Comparison of ENCODE assay signal across 9 mouse cellular contexts in genomic region chr11:118368330-118368729, GRCm38 (mm10). TPM values are rescaled to one million over a fixed set of nuclear protein-coding genes. Genes with fewer than 3 reads are reported as not detected.
DNase-seq lines count a peak whose midpoint lies in the region; ATAC-seq and TF ChIP-seq lines count a peak whose summit lies in the region.
"Had no signal": no experiment of that assay in that cellular context is flagged by ENCODE, and none has a peak within 500 bp of the region (broad histone marks: within the 10 kb centered on the region; RNA-seq: fewer than 3 reads in every experiment).

No protein-coding gene starts in this region.

- TF ChIP-seq CTCF in ES-Bruce4 (IDR thresholded peaks at IDR 0.05; ENCODE audit: low read depth, low read length), result peak; percentile 26
- peak; percentile 26; the same call in 1 of the 2 replicates for TF ChIP-seq CTCF in bone marrow, adult 2 months (IDR thresholded peaks at IDR 0.05; ENCODE audit: control insufficient read depth, insufficient read depth, low read length)

- peak; percentile 42; the same call in 1 of the 2 replicates for ATAC-seq in neutrophil, adult 5-6 weeks (ENCODE audit: extremely low read depth, insufficient number of reproducible peaks, low FRiP score, poor library complexity, severe bottlenecking)
- ATAC-seq in hindbrain, embryonic 12.5 days (ENCODE audit: low FRiP score), result no peak

- H3K27ac ChIP-seq in ES-Bruce4 (ENCODE audit: insufficient read depth, low read length), result no peak overlapping the region
- no peak overlapping the region for H3K27ac ChIP-seq in bone marrow, adult 2 months (ENCODE audit: control insufficient read depth, insufficient read depth, low read depth, low read length, poor library complexity)
- H3K27ac ChIP-seq in hindbrain, embryonic 12.5 days, result no peak overlapping the region

- no peaks in the 10 kb centered on the region for H3K4me1 ChIP-seq in ES-Bruce4 (ENCODE audit: control insufficient read depth, insufficient read depth, low read length)
- no peaks in the 10 kb centered on the region; the same call in none of the 2 replicates for H3K4me1 ChIP-seq in bone marrow, adult 2 months (ENCODE audit: control insufficient read depth, insufficient read depth, low read length)
- H3K4me1 ChIP-seq in hindbrain, embryonic 12.5 days, result peaks cover 4% of the 10 kb centered on the region

- no peak for TF ChIP-seq POLR2A in ES-Bruce4 (IDR thresholded peaks at IDR 0.05; ENCODE audit: insufficient read depth, low read length)
- no peak for TF ChIP-seq POLR2A in bone marrow, adult 2 months (IDR thresholded peaks at IDR 0.05; ENCODE audit: borderline replicate concordance, control insufficient read depth, low read depth, low read length)

- no peaks in the 10 kb centered on the region for H3K36me3 ChIP-seq in ES-Bruce4 (ENCODE audit: control insufficient read depth, insufficient read depth, low read length, poor library complexity, severe bottlenecking)
- H3K36me3 ChIP-seq in hindbrain, embryonic 12.5 days, result no peaks in the 10 kb centered on the region

- no peak overlapping the region for H3K9ac ChIP-seq in ES-Bruce4 (ENCODE audit: low read depth, poor library complexity, severe bottlenecking)
- H3K9ac ChIP-seq in hindbrain, embryonic 12.5 days, result no peak overlapping the region

- WGBS in bone marrow, adult 2 months, result 65% methylated on average over 3 of the region's 3 CpGs
- WGBS in hindbrain, embryonic 12.5 days, result 59% methylated on average over 3 of the region's 3 CpGs

- DNase-seq in layer of hippocampus, adult 9-11 months, result peak; percentile 6
- no peak for DNase-seq in layer of hippocampus, adult 18-20 months (ENCODE audit: low spot score in 2 of 2)
- no peak for DNase-seq in heart, adult 18-20 months

- no peak overlapping the region for H3K4me2 ChIP-seq in hindbrain, embryonic 12.5 days (replicated peaks)

- no peaks in the 10 kb centered on the region for H3K27me3 ChIP-seq in ES-Bruce4 (ENCODE audit: control insufficient read depth, insufficient read depth, low read length, poor library complexity, severe bottlenecking)
- H3K27me3 ChIP-seq in hindbrain, embryonic 12.5 days, result no peaks in the 10 kb centered on the region

- no peaks in the 10 kb centered on the region for H3K9me3 ChIP-seq in ES-Bruce4 (replicated peaks; ENCODE audit: control insufficient read depth, insufficient read depth, low read length, poor library complexity, severe bottlenecking)
- no peaks in the 10 kb centered on the region for H3K9me3 ChIP-seq in hindbrain, embryonic 12.5 days (replicated peaks)

- no peak for TF ChIP-seq EP300 in ES-Bruce4 (IDR thresholded peaks at IDR 0.05; ENCODE audit: insufficient read depth, low read depth, low read length)

- no peak overlapping the region for H3K4me3 ChIP-seq in ES-Bruce4 (ENCODE audit: low read depth, low read length)
- H3K4me3 ChIP-seq in bone marrow, adult 2 months (replicated peaks; ENCODE audit: control insufficient read depth, low read depth, low read length), result no peak overlapping the region
- no peak overlapping the region for H3K4me3 ChIP-seq in hindbrain, embryonic 12.5 days

RNA-seq across cellular contexts. Expression of gene Timp2, which starts 12.8 kb away (rescaled TPM):
- total RNA-seq in layer of hippocampus, adult 18-20 months (2021), result 100 to 1,000 TPM; 201 to 256 TPM
- polyA plus RNA-seq in ES-Bruce4 (2011; ENCODE audit: insufficient read depth, insufficient read length, low read depth, missing spikeins), result 19.4 and 23.6 TPM in 2 replicates
- polyA plus RNA-seq in bone marrow, adult 2 months (2011; ENCODE audit: insufficient read depth, insufficient read length, low replicate concordance, missing spikeins), result 6.5 and 37.6 TPM in 2 replicates
- total RNA-seq in neutrophil, adult 5-6 weeks (2017), result 51.2 and 61.9 TPM in 2 replicates
- 66.2 and 68.3 TPM in 2 replicates for polyA plus RNA-seq in hindbrain, embryonic 12.5 days (2016; fragmentation: Nextera tagmentation; extraction: Ambion mirVana)
- 100 to 1,000 TPM in 1 of 2 experiments, 10 to 100 TPM in 1; 75.0 to 102 TPM for total RNA-seq in heart, adult 18-20 months (2021)

RNA-seq across cellular contexts. Expression of gene Cep295nl, which starts 26.0 kb away (rescaled TPM):
- total RNA-seq in layer of hippocampus, adult 18-20 months (2021), result 1 to 10 TPM in 1 of 2 experiments, under 1 TPM in 1; 0.61 to 1.2 TPM
- polyA plus RNA-seq in ES-Bruce4 (2011; ENCODE audit: insufficient read depth, insufficient read length, low read depth, missing spikeins), result 0.41 and 0.64 TPM in 2 replicates
- polyA plus RNA-seq in bone marrow, adult 2 months (2011; ENCODE audit: insufficient read depth, insufficient read length, low replicate concordance, missing spikeins), result 1.4 and 1.5 TPM in 2 replicates
- total RNA-seq in neutrophil, adult 5-6 weeks (2017), result 3.9 and 4.4 TPM in 2 replicates
- 0.43 and 0.48 TPM in 2 replicates for polyA plus RNA-seq in hindbrain, embryonic 12.5 days (2016; fragmentation: Nextera tagmentation; extraction: Ambion mirVana)
- under 1 TPM; 0.39 to 0.42 TPM for total RNA-seq in heart, adult 18-20 months (2021)
- polyA plus RNA-seq: spleen, adult 2 months had no signal

RNA-seq across cellular contexts. Expression of gene Lgals3bp, which starts 33.6 kb away (rescaled TPM):
- 10 to 100 TPM; 18.3 to 18.8 TPM for total RNA-seq in layer of hippocampus, adult 18-20 months (2021)
- 3.6 and 6.1 TPM in 2 replicates for polyA plus RNA-seq in ES-Bruce4 (2011; ENCODE audit: insufficient read depth, insufficient read length, low read depth, missing spikeins)
- 43.9 and 52.7 TPM in 2 replicates for polyA plus RNA-seq in bone marrow, adult 2 months (2011; ENCODE audit: insufficient read depth, insufficient read length, low replicate concordance, missing spikeins)
- 16.5 and 16.7 TPM in 2 replicates for total RNA-seq in neutrophil, adult 5-6 weeks (2017)
- polyA plus RNA-seq in hindbrain, embryonic 12.5 days (2016; fragmentation: Nextera tagmentation; extraction: Ambion mirVana), result 2.3 and 3.3 TPM in 2 replicates
- 10 to 100 TPM; 19.6 to 34.9 TPM for total RNA-seq in heart, adult 18-20 months (2021)

RNA-seq across cellular contexts. Expression of gene Cant1, which starts 50.6 kb away (rescaled TPM):
- 10 to 100 TPM; 41.4 to 44.8 TPM for total RNA-seq in layer of hippocampus, adult 18-20 months (2021)
- polyA plus RNA-seq in ES-Bruce4 (2011; ENCODE audit: insufficient read depth, insufficient read length, low read depth, missing spikeins), result 15.4 and 16.3 TPM in 2 replicates
- 8.3 and 14.6 TPM in 2 replicates for polyA plus RNA-seq in bone marrow, adult 2 months (2011; ENCODE audit: insufficient read depth, insufficient read length, low replicate concordance, missing spikeins)
- 30.5 and 34.5 TPM in 2 replicates for total RNA-seq in neutrophil, adult 5-6 weeks (2017)
- 28.4 and 31.3 TPM in 2 replicates for polyA plus RNA-seq in hindbrain, embryonic 12.5 days (2016; fragmentation: Nextera tagmentation; extraction: Ambion mirVana)
- 10 to 100 TPM; 17.5 to 18.6 TPM for total RNA-seq in heart, adult 18-20 months (2021)

RNA-seq across cellular contexts. Expression of gene C1qtnf1, which starts 59.7 kb away (rescaled TPM):
- 1 to 10 TPM; 2.0 to 2.9 TPM for total RNA-seq in layer of hippocampus, adult 18-20 months (2021)
- polyA plus RNA-seq in ES-Bruce4 (2011; ENCODE audit: insufficient read depth, insufficient read length, low read depth, missing spikeins), result 2.1 and 2.4 TPM in 2 replicates
- 1.5 and 1.8 TPM in 2 replicates for polyA plus RNA-seq in bone marrow, adult 2 months (2011; ENCODE audit: insufficient read depth, insufficient read length, low replicate concordance, missing spikeins)
- not detected in 2 replicates for total RNA-seq in neutrophil, adult 5-6 weeks (2017)
- polyA plus RNA-seq in hindbrain, embryonic 12.5 days (2016; fragmentation: Nextera tagmentation; extraction: Ambion mirVana), result 3.0 and 4.4 TPM in 2 replicates
- 10 to 100 TPM; 13.4 to 16.4 TPM for total RNA-seq in heart, adult 18-20 months (2021)
- total RNA-seq: hematopoietic stem cell, adult 5-6 weeks had no signal
